Mouse (Mus musculus): ENCODE data around the gene Ccng1. TPM values are rescaled to one million over a fixed set of nuclear protein-coding genes. Genes with fewer than 3 reads are reported as not detected.

Ccng1 gene
- polyA plus RNA-seq, 1 experiment = 427 TPM

- no peak overlapping the region for H3K27ac ChIP-seq (ENCODE audit: insufficient read depth, low read length)
- TF ChIP-seq POLR2A (IDR thresholded peaks at IDR 0.05; ENCODE audit: low read depth, low read length) = no peak
- no peak for TF ChIP-seq CTCF (IDR thresholded peaks at IDR 0.05; ENCODE audit: borderline replicate concordance, insufficient read depth, low read length)
- 0 out of 2 replicates have a peak, but pooled peaks cover 3% of the 10 kb centered on the region for H3K4me1 ChIP-seq (ENCODE audit: control insufficient read depth, insufficient read depth, low read length)
- H3K4me3 ChIP-seq (ENCODE audit: insufficient read depth, low read length) = no peak overlapping the region
Observed at GRCm38 (mm10) chr11:40759896-40760295, 4.8 kb upstream of the Ccng1 start.

DNA sequence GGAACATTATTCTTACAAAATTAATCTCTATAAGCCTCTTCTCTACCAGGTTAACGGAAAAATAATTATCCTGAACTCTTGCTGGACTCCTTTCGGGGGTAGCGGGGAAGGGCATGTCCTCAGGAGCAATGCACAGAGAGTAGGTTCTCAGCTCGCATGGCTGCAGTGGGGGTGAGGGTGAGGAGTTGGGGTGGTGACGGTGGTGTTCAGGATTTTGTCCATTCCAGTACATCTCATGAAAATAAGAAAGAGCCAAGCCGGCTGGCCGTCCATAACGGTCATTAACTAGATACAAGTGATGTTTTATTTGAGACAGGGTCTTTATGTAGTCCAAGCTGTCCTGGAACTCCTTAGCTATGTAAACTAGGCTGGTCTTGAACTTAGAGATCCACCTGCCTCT is 857 bp upstream of the Ccng1 start:
- Histone ChIP-seq H3K4me3 (ENCODE audit: insufficient read depth, low read length) (no peak overlapping the region), H3K4me1 (ENCODE audit: control insufficient read depth, insufficient read depth, low read length) (peaks cover 6% of the 10 kb centered on the region; the same call in 1 of the 2 replicates), H3K27ac (ENCODE audit: insufficient read depth, low read length) (peak overlapping the region; percentile 83)
- TF ChIP-seq POLR2A (IDR thresholded peaks at IDR 0.05; ENCODE audit: low read depth, low read length) (no peak; the same call in 1 of the 2 replicates), CTCF (IDR thresholded peaks at IDR 0.05; ENCODE audit: borderline replicate concordance, insufficient read depth, low read length) (no peak)

DNA sequence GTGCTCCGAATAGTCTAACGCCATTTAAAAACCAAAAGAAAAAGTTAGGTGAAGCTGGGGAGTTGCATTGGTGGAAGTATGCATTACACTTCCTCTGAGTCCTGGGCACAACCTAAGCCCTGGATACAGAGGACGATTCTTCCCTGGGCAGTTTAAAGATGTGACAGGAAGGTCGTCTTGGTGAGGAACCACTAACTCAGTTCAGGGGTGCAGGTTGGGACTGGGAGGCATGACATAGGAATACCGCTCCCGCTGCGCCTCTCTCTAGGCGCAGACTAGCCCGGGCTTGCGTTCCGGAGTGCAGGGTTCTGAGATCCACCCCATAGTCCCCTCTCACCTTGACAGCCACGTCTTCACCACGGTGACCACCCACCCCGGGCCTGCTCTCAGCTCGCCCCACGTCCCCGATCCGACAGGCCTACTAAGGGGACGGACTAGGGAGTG is 425 bp downstream of the Ccng1 start:
- peak overlapping the region; percentile 77 for H3K27ac ChIP-seq (ENCODE audit: insufficient read depth, low read length)
- peaks cover 7% of the 10 kb centered on the region for H3K4me1 ChIP-seq (ENCODE audit: control insufficient read depth, insufficient read depth, low read length)
- no peak for TF ChIP-seq CTCF (IDR thresholded peaks at IDR 0.05; ENCODE audit: borderline replicate concordance, insufficient read depth, low read length)
- no peak for TF ChIP-seq POLR2A (IDR thresholded peaks at IDR 0.05; ENCODE audit: low read depth, low read length)
- H3K4me3 ChIP-seq (ENCODE audit: insufficient read depth, low read length) = peak overlapping the region; percentile 97

- Histone ChIP-seq H3K4me1 (ENCODE audit: control insufficient read depth, insufficient read depth, low read length) (peaks cover 8% of the 10 kb centered on the region), H3K4me3 (ENCODE audit: insufficient read depth, low read length) (peak overlapping the region; percentile 97), H3K27ac (ENCODE audit: insufficient read depth, low read length) (no peak overlapping the region)
- TF ChIP-seq POLR2A (IDR thresholded peaks at IDR 0.05; ENCODE audit: low read depth, low read length) = no peak
- TF ChIP-seq CTCF (IDR thresholded peaks at IDR 0.05; ENCODE audit: borderline replicate concordance, insufficient read depth, low read length) = no peak
Observed at GRCm38 (mm10) chr11:40753836-40754235, 1.3 kb downstream of the Ccng1 start.

- Histone ChIP-seq H3K4me3 (ENCODE audit: insufficient read depth, low read length) (no peak overlapping the region), H3K27ac (ENCODE audit: insufficient read depth, low read length) (no peak overlapping the region), H3K4me1 (ENCODE audit: control insufficient read depth, insufficient read depth, low read length) (peaks cover 6% of the 10 kb centered on the region)
- peak; percentile 49 for TF ChIP-seq POLR2A (IDR thresholded peaks at IDR 0.05; ENCODE audit: low read depth, low read length)
- no peak for TF ChIP-seq CTCF (IDR thresholded peaks at IDR 0.05; ENCODE audit: borderline replicate concordance, insufficient read depth, low read length)
Observed at GRCm38 (mm10) chr11:40747716-40748115, 7.4 kb downstream of the Ccng1 start.

- TF ChIP-seq CTCF (IDR thresholded peaks at IDR 0.05; ENCODE audit: borderline replicate concordance, insufficient read depth, low read length) (no peak), POLR2A (IDR thresholded peaks at IDR 0.05; ENCODE audit: low read depth, low read length) (no peak)
- H3K4me1 ChIP-seq (ENCODE audit: control insufficient read depth, insufficient read depth, low read length) = peaks cover 2% of the 10 kb centered on the region; the same call in 1 of the 2 replicates
- no peak overlapping the region for H3K4me3 ChIP-seq (ENCODE audit: insufficient read depth, low read length)
- 0 out of 2 replicates have a peak overlapping the region, but pooled peaks have one; percentile 32 for H3K27ac ChIP-seq (ENCODE audit: insufficient read depth, low read length)
Observed at GRCm38 (mm10) chr11:40746361-40746760, 8.8 kb downstream of the Ccng1 start.

DNA sequence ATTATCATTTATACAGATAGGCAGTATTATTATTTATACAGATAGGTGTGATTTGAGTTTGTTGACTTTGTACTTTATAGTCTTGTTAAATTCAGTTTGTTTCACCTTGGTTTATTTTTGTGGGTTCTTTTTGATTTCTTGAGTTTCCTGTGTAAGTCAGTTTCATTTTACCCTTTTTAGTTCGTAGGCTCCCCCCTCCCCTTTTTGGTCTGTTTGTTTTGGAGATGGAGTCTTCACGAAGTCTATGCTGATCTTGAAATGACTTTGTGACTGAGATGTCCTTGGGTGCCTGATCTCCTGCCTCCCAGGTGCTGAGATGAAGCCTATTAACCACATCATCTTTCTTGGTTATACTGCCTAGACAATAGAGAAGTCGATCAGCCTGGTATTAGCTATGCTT is 10.8 kb downstream of the Ccng1 start:
- Histone ChIP-seq H3K4me3 (ENCODE audit: insufficient read depth, low read length) (no peak overlapping the region), H3K27ac (ENCODE audit: insufficient read depth, low read length) (no peak overlapping the region), H3K4me1 (ENCODE audit: control insufficient read depth, insufficient read depth, low read length) (no peaks in the 10 kb centered on the region)
- no peak for TF ChIP-seq CTCF (IDR thresholded peaks at IDR 0.05; ENCODE audit: borderline replicate concordance, insufficient read depth, low read length)
- no peak for TF ChIP-seq POLR2A (IDR thresholded peaks at IDR 0.05; ENCODE audit: low read depth, low read length)

GRCm38 (mm10) chr11:40741605-40742262 is 13.4 kb downstream of the Ccng1 start:
- Histone ChIP-seq H3K27ac (ENCODE audit: insufficient read depth, low read length) (no peak overlapping the region), H3K4me3 (ENCODE audit: insufficient read depth, low read length) (no peak overlapping the region), H3K4me1 (ENCODE audit: control insufficient read depth, insufficient read depth, low read length) (no peaks in the 10 kb centered on the region)
- no peak for TF ChIP-seq POLR2A (IDR thresholded peaks at IDR 0.05; ENCODE audit: low read depth, low read length)
- no peak for TF ChIP-seq CTCF (IDR thresholded peaks at IDR 0.05; ENCODE audit: borderline replicate concordance, insufficient read depth, low read length)

DNA sequence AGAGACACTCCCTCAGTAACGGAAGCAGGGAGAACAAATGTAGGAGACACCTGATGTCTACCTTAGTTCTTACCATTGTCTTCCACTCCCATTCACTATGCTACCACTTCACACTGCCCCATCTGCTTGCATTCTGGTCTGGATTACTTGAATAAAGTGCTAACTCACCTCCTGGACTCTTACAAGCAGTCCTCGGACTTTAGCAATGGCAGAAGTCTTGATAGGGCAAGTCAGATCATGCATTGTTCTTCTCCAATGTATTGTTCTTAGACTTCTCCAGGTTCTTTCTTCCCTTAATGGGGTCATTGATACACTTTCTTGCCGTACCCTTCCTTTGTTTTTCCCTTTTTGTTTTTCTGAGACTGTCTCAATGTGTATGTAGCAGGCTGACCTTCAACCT is 17.7 kb downstream of the Ccng1 start:
- Histone ChIP-seq H3K4me3 (ENCODE audit: insufficient read depth, low read length) (no peak overlapping the region), H3K27ac (ENCODE audit: insufficient read depth, low read length) (no peak overlapping the region), H3K4me1 (ENCODE audit: control insufficient read depth, insufficient read depth, low read length) (no peaks in the 10 kb centered on the region)
- no peak for TF ChIP-seq POLR2A (IDR thresholded peaks at IDR 0.05; ENCODE audit: low read depth, low read length)
- no peak for TF ChIP-seq CTCF (IDR thresholded peaks at IDR 0.05; ENCODE audit: borderline replicate concordance, insufficient read depth, low read length)

DNA sequence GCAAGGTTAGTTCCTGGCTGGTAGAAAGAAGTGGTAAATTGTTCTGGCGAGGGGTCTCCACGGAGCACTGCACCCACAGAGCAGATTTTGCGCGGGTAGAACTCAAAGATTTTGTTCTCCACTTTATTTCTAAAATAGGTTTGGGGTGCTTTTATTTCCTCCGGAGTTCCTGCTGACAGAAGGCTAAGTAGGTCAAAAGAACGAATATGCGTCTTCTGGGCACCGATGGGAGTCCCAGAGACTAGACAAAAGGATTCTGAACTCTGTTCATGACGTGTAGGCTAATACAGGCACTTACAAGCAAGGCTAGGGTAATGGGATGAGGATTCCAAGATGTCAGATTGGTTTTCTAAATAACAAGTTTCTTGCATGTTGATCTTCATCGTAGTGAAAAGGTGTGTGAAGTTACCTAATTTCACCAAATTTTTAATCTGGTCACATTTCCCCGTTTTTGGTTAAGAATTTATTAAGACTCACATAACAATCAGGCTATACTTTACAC is 20.8 kb downstream of the Ccng1 start:
- peak overlapping the region; percentile 82 for H3K4me3 ChIP-seq (ENCODE audit: insufficient read depth, low read length)
- TF ChIP-seq POLR2A (IDR thresholded peaks at IDR 0.05; ENCODE audit: low read depth, low read length) (0 out of 2 replicates have a peak, but pooled peaks have one; percentile 38), CTCF (IDR thresholded peaks at IDR 0.05; ENCODE audit: borderline replicate concordance, insufficient read depth, low read length) (no peak)
- H3K4me1 ChIP-seq (ENCODE audit: control insufficient read depth, insufficient read depth, low read length) = 0 out of 2 replicates have a peak, but pooled peaks cover 3% of the 10 kb centered on the region
- peak overlapping the region; percentile 81 for H3K27ac ChIP-seq (ENCODE audit: insufficient read depth, low read length)

All from embryonic fibroblast, embryonic 13.5 days (primary cell).